Mouse (Mus musculus): Measurements from ENCODE around the gene Gm5431.
"Not testable (repeated sequence)": the region's sequence is repeated elsewhere in the genome, so short reads cannot be mapped to it uniquely, and the experiment has no call there.

The Gm5431 gene

DNA sequence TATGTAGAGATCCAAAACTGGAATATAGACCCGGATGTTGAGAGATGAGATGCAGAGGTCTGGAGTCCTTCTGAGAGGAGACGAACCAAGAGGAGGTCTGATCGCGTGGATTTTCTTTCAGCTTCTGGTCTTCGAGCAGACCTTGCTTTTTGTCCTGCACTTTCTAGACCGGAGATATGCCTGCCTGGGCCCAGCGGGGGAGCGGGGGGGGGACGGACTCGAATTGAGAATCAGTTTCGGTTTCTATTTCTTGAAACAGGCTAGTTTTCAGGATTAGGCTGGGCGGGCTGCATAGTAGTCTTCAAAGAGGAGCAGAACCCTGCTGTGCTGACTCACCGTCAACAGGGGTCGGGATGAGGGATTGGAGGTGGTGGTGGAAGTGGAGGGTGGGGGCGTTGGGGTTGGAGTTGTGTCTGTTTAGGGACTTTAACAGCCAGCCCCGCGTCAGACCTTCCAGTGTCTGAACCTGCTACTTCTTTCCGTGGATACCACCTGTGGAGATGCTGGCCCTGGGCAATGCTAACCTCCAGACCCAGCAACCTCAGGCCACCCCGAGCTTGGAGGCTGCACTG lies 30.7 kb downstream of the Gm5431 start, which contains the start of gene Irgm1:
Irgm1 (minus strand) TSS at position 483 of the 572 bp plus-strand sequence.
- DNase-seq (ENCODE audit: low read depth) = peak; percentile 90

DNA sequence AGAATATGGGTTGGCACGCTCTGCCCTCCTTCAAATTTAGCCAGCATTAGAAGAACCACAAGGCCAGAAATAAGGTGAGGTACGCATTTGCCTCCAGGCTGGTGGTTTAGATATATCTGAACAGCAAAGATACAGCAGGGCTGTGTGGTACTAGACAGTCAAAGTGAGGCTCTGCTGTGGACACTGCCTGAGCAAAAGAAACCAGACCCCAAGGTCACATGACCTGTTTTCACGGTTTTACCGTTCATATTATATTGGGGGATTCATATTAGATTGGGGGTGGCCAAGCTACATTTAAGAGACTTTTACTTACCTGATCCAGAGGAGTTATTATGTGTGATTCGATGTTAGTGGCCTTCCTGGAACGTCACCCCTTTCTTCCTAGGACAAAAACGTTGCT lies 31.2 kb downstream of the Gm5431 start:
- DNase-seq (ENCODE audit: low read depth) = no peak

DNA sequence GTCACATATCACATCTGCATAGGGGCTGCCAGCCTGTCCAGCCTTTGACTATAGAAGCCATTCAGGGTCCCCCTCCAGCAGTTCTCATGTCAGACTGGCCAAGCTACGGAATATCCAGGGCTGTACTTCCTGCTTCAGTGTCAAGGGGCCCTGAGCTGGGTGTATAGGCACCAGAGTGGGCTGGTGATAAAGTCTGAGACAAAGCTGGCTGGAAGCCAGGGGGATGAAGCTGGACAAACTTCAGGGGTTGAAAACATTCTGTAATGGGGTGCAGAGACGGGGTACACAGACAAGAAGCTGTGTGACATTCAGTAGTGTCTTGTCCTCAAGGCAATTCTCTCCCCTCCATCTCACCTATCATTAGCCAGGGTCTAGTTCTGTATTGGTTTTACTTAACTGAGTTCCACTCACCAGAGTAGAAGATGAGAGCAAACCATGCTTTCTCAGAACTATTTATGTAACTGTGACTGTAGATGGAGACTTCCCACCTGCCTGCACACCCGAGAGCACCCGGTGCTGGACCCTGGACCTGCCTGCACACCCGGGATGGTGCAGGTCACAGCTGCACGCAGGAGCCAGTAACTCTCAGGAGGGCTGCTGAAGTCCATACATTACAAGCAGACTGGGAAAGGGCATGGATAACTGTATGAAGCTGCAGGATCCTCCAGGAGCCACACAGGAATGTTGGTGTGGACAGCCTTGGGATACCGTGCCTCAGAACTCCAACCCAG lies 32.5 kb downstream of the Gm5431 start:
- peak; percentile 44 for DNase-seq (ENCODE audit: low read depth)

DNA sequence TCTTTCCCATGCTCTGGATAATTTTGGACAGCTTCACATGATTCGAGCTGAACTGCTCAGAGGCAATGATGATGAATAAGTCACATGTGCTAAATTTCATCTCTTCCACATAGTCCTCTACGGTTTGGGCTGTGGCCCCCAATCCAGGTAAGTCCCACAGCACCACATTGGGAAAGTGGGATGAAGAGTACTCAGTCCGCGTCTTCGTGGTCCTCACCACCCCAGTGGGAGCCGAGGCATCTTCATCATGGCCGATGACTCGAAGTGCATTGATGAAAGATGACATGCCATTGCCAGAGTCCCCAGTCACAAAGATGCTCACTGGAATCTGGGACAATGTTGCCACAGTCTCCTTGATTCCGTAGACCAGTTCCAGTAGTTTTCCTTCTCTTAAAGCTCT lies 35.5 kb downstream of the Gm5431 start:
- no peak for DNase-seq (ENCODE audit: low read depth)

DNA sequence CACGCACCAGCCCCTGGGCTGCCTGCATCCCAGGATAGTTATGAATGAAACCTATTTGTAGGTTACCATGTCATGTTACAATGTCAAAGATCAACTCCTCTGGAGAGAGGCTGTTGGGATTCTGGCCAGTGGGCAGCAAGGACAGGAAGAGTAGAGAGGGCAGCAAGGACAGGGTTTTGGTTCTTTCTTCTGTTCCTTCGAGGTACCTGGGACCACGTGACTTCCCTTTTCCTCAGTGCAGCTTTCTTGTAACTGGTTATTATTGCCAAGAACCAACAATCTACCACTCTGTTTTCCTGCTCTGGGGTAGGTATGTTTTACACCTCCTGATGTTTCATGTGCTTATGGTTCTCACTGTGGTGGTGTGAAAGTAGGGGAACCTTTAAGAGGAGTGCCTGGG lies 38.2 kb downstream of the Gm5431 start:
- no peak for DNase-seq (ENCODE audit: low read depth)

DNA sequence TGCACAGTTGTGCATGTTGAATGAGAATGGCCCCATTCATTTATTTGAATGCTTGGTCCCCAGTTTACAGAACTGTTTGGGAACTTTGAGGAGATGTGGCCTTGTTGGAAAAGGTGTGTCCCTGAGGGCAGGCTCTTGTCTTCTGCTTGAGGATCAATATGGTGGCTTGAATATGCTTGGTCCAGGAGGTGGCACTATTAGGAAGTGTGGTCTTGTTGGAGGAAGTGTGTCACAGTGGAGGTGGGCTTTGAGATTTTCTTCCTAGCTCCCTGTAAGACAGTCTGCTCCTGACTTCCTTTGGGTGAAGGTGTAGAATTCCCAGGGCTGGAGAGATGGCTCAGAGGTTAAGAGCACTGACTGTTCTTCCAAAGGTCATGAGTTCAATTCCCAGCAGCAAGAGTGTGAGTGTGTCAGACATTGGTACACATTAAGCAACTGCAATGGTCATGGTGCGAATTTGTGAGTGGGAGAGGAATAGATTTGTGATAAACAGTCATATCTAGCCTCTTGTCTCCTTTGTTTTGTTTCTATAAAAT lies 39.2 kb downstream of the Gm5431 start:
- no peak for DNase-seq (ENCODE audit: low read depth)

DNA sequence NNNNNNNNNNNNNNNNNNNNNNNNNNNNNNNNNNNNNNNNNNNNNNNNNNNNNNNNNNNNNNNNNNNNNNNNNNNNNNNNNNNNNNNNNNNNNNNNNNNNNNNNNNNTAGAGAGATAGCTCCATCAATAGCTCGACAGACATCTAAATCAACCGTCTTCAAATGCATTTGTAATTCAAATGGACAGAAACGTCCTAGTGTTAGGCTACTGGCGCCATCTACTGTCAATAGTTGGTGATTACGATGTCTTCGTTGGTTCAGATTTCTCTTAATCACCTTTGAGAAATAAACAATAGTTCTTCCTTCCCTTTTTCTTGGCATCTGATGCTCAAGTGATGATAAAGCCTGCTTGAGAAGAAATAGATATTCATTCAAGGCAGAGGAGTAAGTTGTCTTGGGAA lies 43.0 kb downstream of the Gm5431 start:
- DNase-seq (ENCODE audit: low read depth) = peak; percentile 90

DNA sequence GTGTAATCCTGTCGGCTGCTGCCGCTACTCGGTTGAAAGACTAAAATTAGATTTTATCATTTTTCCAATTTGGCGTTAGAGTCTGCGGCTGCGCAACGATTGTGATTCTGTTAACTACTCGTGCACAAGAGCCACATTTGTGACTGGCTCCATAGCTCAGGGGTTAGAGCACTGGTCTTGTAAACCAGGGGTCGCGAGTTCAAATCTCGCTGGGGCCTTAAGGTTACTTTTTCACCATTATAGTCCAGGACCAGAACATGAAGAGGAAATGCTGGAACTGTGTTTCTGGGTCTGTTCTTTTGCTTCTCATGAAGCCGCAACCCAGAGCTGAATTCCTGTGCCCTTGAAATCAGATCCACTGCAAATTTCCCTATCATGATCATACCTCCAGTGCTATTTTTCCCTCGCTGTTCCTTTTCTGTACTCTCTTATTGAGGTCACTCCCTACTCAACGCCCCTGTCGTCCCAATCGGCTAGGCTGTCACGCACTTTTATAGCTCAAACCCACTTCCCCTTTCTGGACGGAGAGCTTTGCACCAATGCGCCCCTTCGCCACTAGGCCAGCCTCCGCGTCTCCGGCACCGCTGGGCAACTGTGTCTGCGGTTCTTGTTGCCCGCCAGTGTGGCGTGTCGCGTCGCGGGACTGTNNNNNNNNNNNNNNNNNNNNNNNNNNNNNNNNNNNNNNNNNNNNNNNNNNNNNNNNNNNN lies 48.4 kb downstream of the Gm5431 start:
- DNase-seq (ENCODE audit: low read depth) = peak; percentile 94

DNA sequence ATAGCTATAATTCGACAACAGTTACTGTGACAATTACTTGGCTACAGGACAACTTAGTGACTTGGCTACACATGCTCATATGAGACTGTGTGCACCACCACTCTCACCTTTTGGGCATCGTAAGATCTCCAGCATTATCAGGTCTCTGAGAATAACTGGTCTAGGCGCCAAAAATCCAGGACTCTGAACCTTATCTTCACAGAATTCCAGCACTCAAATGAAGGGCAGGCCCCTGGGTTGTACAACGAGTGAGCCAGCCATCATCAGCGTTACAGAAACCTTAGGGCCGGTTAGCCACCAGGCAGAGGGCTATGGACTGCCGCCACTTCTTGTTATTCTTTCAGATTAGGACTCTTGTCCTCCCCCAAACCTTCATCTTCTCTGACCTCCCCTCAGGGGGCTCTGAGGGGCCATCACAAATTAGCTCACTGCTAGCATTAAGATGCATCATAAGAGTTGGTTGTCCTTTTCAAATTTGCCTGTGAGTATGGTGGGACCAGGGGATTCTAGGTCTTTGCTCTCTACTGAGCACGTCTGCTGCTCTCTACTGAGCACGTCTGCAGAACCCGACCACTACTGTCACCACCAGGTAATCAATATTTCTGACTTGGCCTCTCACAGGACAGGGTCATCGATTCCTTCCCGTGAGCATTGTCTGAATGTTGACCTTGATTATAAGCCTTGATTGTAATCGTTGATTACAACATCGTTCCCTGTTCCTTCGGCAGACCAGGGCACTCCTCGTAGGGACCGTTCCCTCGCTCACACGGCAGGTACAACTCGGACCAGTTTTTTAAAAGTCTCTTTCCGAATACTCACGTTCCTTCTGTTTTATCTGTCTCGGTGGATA lies 49.2 kb downstream of the Gm5431 start:
- DNase-seq (ENCODE audit: low read depth) = no peak

DNA sequence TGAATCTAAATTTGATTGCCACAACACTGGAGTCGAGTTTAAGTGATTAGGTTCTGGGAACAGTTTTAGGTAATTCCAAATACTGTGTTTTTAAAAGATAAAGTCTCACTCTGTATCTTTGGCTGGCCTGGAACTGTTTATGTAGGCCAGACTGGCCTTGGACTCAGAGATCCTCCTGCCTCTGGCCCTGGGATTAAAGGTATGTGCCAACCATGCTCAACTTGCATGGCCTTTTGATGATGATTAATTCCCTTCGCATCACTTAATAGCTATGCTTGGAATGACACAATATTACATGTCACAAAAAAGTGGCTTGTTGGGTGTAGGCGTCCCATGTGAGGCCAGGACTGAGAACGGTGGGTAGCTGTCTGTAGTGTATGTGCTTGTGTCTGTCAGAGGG lies 49.8 kb downstream of the Gm5431 start:
- DNase-seq (ENCODE audit: low read depth) = no peak

DNA sequence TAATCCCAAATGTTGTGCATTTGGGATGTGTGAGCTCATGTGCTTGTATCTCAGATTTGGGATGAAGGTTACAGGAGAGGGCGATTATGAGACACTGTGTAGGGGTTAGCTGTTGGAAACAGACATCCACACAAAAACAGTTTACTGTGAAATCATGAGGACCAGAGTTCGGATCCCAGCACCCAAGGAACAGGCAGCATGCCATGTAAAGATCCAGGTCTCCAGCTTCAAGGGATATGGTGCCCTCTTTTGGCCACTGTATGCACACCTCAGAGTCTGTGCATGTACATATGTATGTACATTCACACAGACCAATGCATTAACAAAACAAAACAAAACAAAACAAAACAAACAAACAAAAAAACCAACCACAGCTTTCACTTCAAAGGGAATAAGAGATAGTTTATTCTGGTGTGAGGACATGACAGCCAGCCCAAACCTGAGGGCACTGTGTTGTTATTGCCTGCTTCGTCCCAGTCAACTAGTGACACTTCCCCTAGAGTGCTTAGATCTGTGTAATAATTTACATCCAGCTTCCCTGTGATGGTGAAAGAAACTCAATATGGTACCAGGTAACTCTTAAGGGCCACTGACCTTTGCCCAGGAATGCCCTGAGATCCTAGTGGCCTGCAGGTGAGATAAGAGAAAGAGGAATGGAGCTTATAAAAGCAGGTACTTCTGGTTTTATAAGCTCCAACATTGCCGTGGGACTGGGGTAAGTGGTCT lies 50.6 kb downstream of the Gm5431 start:
- DNase-seq (ENCODE audit: low read depth) = peak; percentile 38

DNA sequence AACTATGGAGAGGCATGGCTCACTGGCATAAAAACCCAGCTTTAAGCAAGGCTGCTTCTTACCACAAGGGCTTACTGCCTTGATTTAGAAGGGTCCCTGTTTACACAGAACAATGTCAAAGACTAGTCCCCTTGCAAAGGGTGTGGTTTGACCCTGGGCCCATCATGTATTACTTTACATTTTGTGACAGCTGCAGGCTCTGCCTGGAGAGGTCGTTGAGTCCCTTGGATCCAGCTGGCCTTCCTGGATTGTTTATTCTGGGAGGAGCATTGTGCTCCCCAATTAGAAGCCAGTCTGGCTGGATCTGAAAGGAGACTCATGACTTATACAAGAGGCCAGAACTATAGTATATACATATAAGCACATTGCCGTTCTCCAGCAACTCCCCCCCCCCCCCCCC lies 51.8 kb downstream of the Gm5431 start:
- no peak for DNase-seq (ENCODE audit: low read depth)

DNA sequence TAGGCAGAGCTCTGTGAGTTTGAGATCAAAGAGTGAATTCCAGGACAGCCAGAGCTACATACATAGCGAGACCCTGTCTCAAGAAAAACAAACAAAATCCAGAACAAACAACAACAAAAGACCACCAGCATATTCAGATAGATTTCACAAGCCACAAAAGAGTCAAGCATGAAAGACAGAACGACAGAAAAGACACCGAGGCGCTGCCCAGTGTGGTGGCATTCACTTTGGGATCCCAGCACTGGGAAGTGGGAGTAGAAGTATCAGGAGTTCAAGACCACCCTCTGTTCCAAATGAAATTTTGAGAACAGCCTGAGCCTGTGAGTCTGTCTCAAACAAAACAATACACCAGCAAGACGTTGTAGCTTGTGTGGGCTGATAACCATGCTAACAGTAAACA lies 55.1 kb downstream of the Gm5431 start:
- DNase-seq (ENCODE audit: low read depth) = no peak

DNA sequence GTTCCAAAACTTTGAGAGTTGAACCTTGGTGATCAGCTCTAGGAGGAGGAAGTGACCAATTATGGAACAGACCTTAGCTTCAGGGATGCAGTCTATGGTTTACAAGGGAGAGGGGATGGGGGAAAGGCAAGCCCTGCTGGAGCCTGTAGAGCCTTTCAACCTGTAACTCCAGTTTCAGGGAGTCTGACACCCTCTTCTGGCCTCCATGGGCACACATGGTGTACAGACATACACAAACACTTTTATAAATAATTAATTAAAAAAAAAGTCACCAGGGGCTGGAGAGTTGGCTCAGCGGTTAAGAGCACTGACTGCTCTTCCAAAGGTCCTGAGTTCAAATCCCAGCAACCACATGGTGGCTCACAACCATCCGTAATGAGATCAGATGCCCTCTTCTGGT lies 55.7 kb downstream of the Gm5431 start:
- not testable (repeated sequence) for DNase-seq (ENCODE audit: low read depth)

DNA sequence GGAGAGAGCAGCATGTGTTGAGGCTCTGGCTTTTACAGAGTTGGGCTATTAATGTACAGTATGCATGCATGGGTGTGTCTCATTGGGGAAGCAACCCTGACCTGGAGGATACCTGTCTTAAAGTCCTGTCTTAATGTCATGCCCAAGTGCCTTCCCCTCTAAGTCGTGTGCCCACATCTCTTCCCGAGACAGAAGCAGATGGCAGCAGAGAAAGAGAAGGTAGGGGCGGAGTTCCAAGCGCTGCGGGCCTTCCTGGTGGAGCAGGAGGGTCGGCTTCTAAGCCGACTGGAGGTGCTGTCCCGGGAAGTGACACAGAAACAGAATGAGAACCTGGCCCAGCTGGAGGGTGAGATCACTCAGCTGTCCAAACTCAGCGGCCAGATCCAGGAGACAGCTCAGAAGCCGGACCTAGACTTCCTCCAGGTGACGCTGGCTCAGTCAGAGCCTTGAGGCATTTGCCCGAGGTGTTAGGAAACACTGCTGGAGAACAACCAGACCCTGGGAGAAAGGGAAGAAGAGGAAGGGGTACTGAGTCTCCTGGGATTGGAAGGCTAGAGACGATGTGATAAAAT lies 56.7 kb downstream of the Gm5431 start:
- DNase-seq (ENCODE audit: low read depth) = no peak

DNA sequence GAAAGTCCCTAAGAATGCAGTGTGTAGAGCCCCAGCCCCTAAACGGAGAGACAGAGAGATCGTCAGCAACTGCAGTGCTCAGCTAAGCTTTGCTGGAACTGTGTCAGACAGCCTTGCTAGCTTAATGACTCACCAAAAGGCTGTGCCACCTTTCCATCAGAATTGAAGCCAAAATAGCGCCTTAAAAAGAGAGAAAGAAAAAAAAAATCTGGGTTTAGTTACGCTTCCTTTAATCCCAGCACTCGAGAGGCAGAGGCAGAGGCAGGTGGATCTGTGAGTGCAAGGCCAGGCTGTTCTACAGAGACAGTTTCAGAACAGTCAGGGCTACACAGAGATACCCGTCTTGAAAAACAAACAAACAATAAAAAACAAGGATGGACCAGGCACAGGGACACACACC lies 57.7 kb downstream of the Gm5431 start:
- no peak for DNase-seq (ENCODE audit: low read depth)

DNA sequence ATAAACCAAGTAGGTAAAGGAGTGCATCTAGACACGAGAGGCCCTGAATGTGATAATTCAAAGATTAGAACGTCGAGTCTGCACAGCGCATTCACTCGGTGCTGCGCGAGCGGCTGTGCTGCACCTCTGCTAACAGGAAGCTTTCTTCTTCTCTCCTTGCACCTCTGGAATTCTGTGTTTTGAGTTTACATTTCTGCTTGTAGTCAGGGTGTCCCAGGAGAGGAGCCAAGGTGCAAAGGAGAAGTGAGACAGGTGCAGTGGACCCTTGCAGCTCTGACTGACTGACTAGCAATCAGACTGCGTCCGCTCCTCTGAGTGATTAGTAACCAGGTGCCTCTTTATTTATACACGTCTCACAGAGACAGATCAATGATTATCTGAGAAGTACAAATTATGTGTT lies 58.8 kb downstream of the Gm5431 start:
- DNase-seq (ENCODE audit: low read depth) = no peak

DNA sequence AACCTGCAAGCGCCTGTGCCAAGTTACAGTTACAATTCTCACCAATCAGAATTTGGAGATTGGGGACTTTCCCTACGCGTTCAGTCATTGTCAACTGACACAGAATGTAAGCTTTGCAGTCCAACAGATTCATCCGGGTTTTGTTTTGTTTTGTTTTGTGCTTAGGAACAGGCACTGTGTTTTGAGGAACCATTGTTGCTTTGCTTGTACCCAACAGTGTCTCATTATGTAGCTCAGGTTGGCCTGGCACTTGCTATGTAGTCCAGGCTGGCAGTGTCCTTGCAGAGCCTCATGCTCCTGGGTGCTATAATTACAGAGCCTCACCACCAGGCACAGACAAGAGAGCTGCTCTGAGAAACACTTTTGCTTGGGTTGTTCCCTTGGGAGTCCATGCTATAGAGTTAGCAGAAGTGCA lies 59.6 kb downstream of the Gm5431 start:
- no peak for DNase-seq (ENCODE audit: low read depth)

DNA sequence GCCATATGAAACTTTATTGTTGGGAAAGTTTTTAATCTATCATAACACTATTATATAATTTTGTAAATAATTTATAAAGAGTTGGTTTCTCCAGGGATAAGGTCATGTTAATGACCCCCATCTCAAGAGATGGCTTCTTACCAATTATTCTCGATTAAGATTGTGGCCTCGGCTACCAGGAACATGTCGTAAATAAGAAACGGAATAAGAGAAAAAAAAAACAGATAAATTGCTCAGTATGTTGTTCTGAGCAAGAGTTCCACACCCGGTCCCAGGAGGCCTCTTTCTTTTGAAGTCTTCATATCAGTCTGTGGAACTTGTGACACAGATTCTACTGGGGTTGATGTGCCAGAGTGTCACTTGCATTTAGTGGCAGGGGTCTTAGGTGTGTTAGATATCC lies 60.8 kb downstream of the Gm5431 start:
- DNase-seq (ENCODE audit: low read depth) = no peak

DNA sequence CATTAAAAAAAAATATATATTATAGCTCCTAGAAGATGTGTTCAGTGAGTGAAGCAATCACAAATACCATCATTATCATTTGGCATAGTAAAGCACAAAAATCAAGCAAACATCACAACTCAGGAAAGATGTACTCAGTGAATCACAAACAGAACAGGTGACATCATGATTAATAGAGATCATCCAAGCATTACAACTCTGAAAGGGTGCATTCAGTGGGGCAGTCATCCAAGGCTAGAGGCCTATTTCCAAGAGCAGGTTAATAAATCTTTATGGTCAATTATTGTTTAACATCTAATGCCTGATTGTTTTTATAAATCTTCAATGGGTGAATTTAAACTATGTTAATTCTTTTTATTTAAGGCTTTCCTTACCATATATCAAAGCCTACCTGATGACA lies 61.2 kb downstream of the Gm5431 start:
- no peak for DNase-seq (ENCODE audit: low read depth)

Measured in naive thymus-derived CD4-positive, alpha-beta T cell, adult 2 months (primary cell).